Mouse (Mus musculus): ENCODE measurements around the gene Phf5a. TPM values are rescaled to one million over a fixed set of nuclear protein-coding genes. Genes with fewer than 3 reads are reported as not detected.
A peak's percentile ranks its signal among the peaks of the same experiment; 100 is the strongest.

Gene Phf5a
- polyA plus RNA-seq, 1 experiment: 87.9 TPM

DNA sequence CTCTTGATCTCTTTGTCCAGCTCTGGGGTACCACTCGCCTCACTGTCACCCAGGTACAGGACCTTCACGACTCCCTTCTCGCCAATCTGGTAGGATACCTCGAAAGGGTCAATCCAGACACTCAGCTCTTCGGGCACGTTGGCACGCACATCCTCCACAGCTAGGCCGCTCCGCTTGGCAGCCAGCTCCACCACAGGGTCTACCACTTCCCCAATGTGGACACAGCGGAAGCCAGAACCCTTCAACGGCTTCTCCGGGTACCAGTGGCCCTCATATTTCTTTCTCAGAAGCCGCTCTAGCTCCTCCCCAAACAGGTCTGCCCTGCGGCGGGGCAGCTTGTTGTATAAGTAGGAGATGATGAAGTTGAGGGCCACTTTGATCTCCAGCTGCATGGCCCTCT is 20.3 kb downstream of the Phf5a start:
- DNase-seq: peak; percentile 40
- TF ChIP-seq CTCF (IDR thresholded peaks at IDR 0.05; ENCODE audit: borderline replicate concordance, control insufficient read depth, extremely low read depth, insufficient read depth, low read length, poor library complexity) (no peak), POLR2A (IDR thresholded peaks at IDR 0.05; ENCODE audit: control insufficient read depth, extremely low read depth, insufficient read depth, low read length, poor library complexity) (no peak)
- Histone ChIP-seq H3K27me3 (ENCODE audit: control insufficient read depth, insufficient read depth, low read length) (no peaks in the 10 kb centered on the region), H3K27ac (ENCODE audit: control insufficient read depth, insufficient read depth, low read length) (peak overlapping the region; percentile 28), H3K4me1 (replicated peaks; ENCODE audit: control insufficient read depth, insufficient read depth, low read length) (peaks cover 36% of the 10 kb centered on the region), H3K36me3 (ENCODE audit: control insufficient read depth, insufficient read depth, low read length) (peaks cover 35% of the 10 kb centered on the region), H3K4me3 (ENCODE audit: control insufficient read depth, insufficient read depth, low read length) (no peak overlapping the region)
- 27% methylated on average over 15 of the region's 15 CpGs for WGBS

DNA sequence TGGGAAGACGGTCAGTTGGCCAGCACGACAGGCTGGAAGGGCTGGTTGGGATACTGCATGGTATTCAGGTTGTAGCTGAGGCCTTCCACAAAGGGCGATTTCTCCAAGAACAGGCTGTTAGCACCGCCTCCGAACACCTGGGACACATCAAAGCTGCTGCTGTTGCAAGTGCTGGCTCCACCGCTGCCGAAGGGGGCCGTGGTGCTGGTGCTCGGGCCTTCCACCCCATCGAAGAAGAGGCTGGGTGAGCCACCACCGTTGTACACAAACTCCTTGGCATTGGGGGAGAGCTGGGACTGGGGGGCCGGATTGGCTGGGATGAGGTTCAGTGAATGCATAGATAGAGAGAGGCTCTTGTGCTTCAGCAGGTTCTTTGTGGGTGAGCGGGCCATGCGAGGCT is 21.0 kb downstream of the Phf5a start:
- H3K27me3 ChIP-seq (ENCODE audit: control insufficient read depth, insufficient read depth, low read length): no peaks in the 10 kb centered on the region
- TF ChIP-seq CTCF (IDR thresholded peaks at IDR 0.05; ENCODE audit: borderline replicate concordance, control insufficient read depth, extremely low read depth, insufficient read depth, low read length, poor library complexity): no peak; the same call in 1 of the 2 replicates
- TF ChIP-seq POLR2A (IDR thresholded peaks at IDR 0.05; ENCODE audit: control insufficient read depth, extremely low read depth, insufficient read depth, low read length, poor library complexity): no peak
- H3K4me3 ChIP-seq (ENCODE audit: control insufficient read depth, insufficient read depth, low read length): peak overlapping the region; percentile 9; the same call in 1 of the 2 replicates
- peak; percentile 51 for DNase-seq
- H3K4me1 ChIP-seq (replicated peaks; ENCODE audit: control insufficient read depth, insufficient read depth, low read length): peaks cover 33% of the 10 kb centered on the region
- WGBS: 30% methylated on average over 14 of the region's 14 CpGs
- H3K27ac ChIP-seq (ENCODE audit: control insufficient read depth, insufficient read depth, low read length): peak overlapping the region; percentile 37; the same call in 1 of the 2 replicates
- peaks cover 35% of the 10 kb centered on the region for H3K36me3 ChIP-seq (ENCODE audit: control insufficient read depth, insufficient read depth, low read length)

DNA sequence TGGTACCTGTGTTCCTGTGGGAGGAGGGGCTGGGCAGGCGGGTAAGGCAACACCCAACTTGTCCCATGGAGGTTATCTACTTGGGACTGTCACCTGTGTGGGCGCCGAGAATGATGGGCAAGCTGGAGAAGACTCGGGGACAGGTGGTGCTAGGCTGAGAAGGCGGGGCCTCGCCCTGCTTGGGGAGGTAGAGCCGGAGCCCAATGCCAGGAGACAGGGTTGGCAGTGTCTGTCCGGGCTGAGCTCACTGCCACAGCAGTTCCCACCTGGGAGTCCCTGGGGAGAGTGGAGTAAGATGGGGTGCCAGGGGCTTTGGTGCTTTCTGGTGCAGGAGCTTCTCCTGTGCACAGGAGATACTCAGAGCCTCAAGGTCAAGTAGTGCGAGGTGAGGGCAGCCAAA is 22.6 kb downstream of the Phf5a start:
- TF ChIP-seq CTCF (IDR thresholded peaks at IDR 0.05; ENCODE audit: borderline replicate concordance, control insufficient read depth, extremely low read depth, insufficient read depth, low read length, poor library complexity): no peak
- TF ChIP-seq POLR2A (IDR thresholded peaks at IDR 0.05; ENCODE audit: control insufficient read depth, extremely low read depth, insufficient read depth, low read length, poor library complexity): no peak
- no peak for DNase-seq
- Histone ChIP-seq H3K27ac (ENCODE audit: control insufficient read depth, insufficient read depth, low read length) (no peak overlapping the region), H3K36me3 (ENCODE audit: control insufficient read depth, insufficient read depth, low read length) (peaks cover 35% of the 10 kb centered on the region), H3K4me1 (replicated peaks; ENCODE audit: control insufficient read depth, insufficient read depth, low read length) (peaks cover 30% of the 10 kb centered on the region), H3K27me3 (ENCODE audit: control insufficient read depth, insufficient read depth, low read length) (no peaks in the 10 kb centered on the region), H3K4me3 (ENCODE audit: control insufficient read depth, insufficient read depth, low read length) (no peak overlapping the region)
- WGBS: 77% methylated on average over 9 of the region's 9 CpGs

DNA sequence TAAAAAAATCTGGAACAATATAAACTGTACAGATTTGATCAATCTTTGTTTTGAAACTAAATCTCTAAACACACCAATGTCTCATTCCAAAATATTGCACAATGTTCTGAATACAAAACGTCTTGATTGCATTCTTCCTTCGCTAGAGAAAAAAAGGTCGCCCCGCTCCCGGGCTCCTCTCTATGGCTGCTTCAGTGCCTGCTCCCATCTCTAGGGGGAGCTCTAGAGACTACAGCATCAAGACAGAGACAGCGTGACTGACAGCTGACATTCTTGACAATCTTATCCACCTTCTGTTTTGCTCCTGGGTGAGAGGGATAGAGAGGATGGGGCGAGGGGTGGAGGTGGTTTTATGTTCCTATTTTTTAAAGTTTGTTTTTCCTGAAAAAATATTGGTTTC is 23.4 kb downstream of the Phf5a start:
- TF ChIP-seq POLR2A (IDR thresholded peaks at IDR 0.05; ENCODE audit: control insufficient read depth, extremely low read depth, insufficient read depth, low read length, poor library complexity) (no peak), CTCF (IDR thresholded peaks at IDR 0.05; ENCODE audit: borderline replicate concordance, control insufficient read depth, extremely low read depth, insufficient read depth, low read length, poor library complexity) (peak; percentile 57; the same call in 1 of the 2 replicates)
- Histone ChIP-seq H3K27ac (ENCODE audit: control insufficient read depth, insufficient read depth, low read length) (no peak overlapping the region), H3K4me3 (ENCODE audit: control insufficient read depth, insufficient read depth, low read length) (no peak overlapping the region), H3K4me1 (replicated peaks; ENCODE audit: control insufficient read depth, insufficient read depth, low read length) (peaks cover 30% of the 10 kb centered on the region), H3K27me3 (ENCODE audit: control insufficient read depth, insufficient read depth, low read length) (no peaks in the 10 kb centered on the region), H3K36me3 (ENCODE audit: control insufficient read depth, insufficient read depth, low read length) (peaks cover 35% of the 10 kb centered on the region)
- WGBS: 29% methylated on average over 7 of the region's 7 CpGs
- DNase-seq: peak; percentile 73

DNA sequence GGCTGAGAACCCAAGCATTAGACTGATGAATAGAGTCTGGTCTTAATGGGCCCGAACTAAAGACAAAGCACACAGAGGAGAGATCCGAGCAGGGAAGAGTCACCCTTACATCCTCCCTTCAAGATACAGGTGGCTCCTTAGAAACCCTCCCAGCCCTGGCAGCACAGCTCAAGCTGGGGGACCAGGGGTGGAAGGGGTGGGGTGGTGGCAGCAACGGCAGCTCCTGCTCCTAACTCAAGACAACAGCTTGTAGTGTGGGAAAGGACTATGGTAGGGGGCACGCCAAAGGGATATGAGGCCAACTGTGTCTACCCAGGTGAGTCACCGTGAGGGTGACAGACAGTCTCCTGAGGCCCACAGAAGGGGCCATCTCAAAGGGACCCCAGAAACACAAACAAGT is 23.9 kb downstream of the Phf5a start:
- TF ChIP-seq POLR2A (IDR thresholded peaks at IDR 0.05; ENCODE audit: control insufficient read depth, extremely low read depth, insufficient read depth, low read length, poor library complexity) (no peak), CTCF (IDR thresholded peaks at IDR 0.05; ENCODE audit: borderline replicate concordance, control insufficient read depth, extremely low read depth, insufficient read depth, low read length, poor library complexity) (no peak)
- Histone ChIP-seq H3K4me1 (replicated peaks; ENCODE audit: control insufficient read depth, insufficient read depth, low read length) (peaks cover 30% of the 10 kb centered on the region), H3K36me3 (ENCODE audit: control insufficient read depth, insufficient read depth, low read length) (peaks cover 35% of the 10 kb centered on the region), H3K27ac (ENCODE audit: control insufficient read depth, insufficient read depth, low read length) (no peak overlapping the region), H3K27me3 (ENCODE audit: control insufficient read depth, insufficient read depth, low read length) (no peaks in the 10 kb centered on the region), H3K4me3 (ENCODE audit: control insufficient read depth, insufficient read depth, low read length) (no peak overlapping the region)
- DNase-seq: no peak
- WGBS: 92% methylated on average over 5 of the region's 5 CpGs

DNA sequence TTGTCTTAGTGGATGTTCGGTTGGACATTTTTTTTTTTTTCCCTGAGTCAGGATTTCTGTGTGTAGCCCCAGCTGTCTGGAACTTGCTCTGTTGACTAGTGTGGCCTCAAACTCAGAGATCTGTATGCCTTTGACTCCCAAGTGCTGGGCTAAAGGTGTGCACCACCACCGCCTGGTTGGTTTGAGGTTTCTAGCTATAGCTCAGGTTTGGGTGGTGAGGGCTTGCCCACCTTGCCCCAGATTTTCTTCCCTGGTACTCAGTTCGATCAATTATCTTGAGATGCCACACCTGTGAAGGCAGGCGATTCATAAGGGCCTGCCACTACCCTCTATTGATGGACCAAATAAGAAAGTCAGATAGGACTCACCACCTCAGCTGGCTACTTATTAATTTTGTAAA is 24.6 kb downstream of the Phf5a start:
- Histone ChIP-seq H3K27ac (ENCODE audit: control insufficient read depth, insufficient read depth, low read length) (no peak overlapping the region), H3K4me1 (replicated peaks; ENCODE audit: control insufficient read depth, insufficient read depth, low read length) (peaks cover 33% of the 10 kb centered on the region), H3K36me3 (ENCODE audit: control insufficient read depth, insufficient read depth, low read length) (peaks cover 35% of the 10 kb centered on the region), H3K4me3 (ENCODE audit: control insufficient read depth, insufficient read depth, low read length) (no peak overlapping the region), H3K27me3 (ENCODE audit: control insufficient read depth, insufficient read depth, low read length) (no peaks in the 10 kb centered on the region)
- no peak for TF ChIP-seq POLR2A (IDR thresholded peaks at IDR 0.05; ENCODE audit: control insufficient read depth, extremely low read depth, insufficient read depth, low read length, poor library complexity)
- no peak for TF ChIP-seq CTCF (IDR thresholded peaks at IDR 0.05; ENCODE audit: borderline replicate concordance, control insufficient read depth, extremely low read depth, insufficient read depth, low read length, poor library complexity)
- 93% methylated on average over 4 of the region's 4 CpGs for WGBS
- DNase-seq: no peak

DNA sequence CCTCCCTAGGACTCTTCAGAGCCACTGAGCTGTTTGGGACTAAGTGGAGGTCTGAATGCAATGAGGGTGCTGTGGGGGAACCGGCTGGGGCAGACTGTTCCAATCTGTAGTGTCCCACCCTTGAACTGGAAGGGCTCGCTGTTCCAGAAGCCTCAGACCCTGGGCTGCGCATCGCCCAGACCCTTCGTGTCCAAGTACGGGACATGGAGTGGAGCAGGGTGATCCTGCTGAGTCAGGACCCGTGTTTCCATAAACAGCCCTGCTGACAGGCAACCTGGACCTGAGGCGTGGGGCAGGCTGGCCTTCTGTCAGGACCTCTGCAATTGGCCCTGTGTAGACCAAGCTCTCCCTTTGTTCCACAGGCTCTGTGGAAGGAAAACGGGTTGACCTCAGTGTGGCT is 25.0 kb downstream of the Phf5a start:
- Histone ChIP-seq H3K36me3 (ENCODE audit: control insufficient read depth, insufficient read depth, low read length) (peaks cover 35% of the 10 kb centered on the region), H3K4me1 (replicated peaks; ENCODE audit: control insufficient read depth, insufficient read depth, low read length) (peaks cover 30% of the 10 kb centered on the region), H3K27ac (ENCODE audit: control insufficient read depth, insufficient read depth, low read length) (no peak overlapping the region), H3K4me3 (ENCODE audit: control insufficient read depth, insufficient read depth, low read length) (no peak overlapping the region), H3K27me3 (ENCODE audit: control insufficient read depth, insufficient read depth, low read length) (no peaks in the 10 kb centered on the region)
- DNase-seq: no peak
- WGBS: 96% methylated on average over 9 of the region's 9 CpGs
- TF ChIP-seq CTCF (IDR thresholded peaks at IDR 0.05; ENCODE audit: borderline replicate concordance, control insufficient read depth, extremely low read depth, insufficient read depth, low read length, poor library complexity) (no peak), POLR2A (IDR thresholded peaks at IDR 0.05; ENCODE audit: control insufficient read depth, extremely low read depth, insufficient read depth, low read length, poor library complexity) (no peak)
